ENCODE assay signal across 8 mouse cellular contexts in genomic region chr14:34372646-34373045, GRCm38 (mm10). TPM values are rescaled to one million over a fixed set of nuclear protein-coding genes. Genes with fewer than 3 reads are reported as not detected.
DNase-seq lines count a peak whose midpoint lies in the region; ATAC-seq and TF ChIP-seq lines count a peak whose summit lies in the region.

No protein-coding gene starts in this region.

- no peaks in the 10 kb centered on the region for H3K36me3 ChIP-seq in heart, postnatal 0 days (replicated peaks; ENCODE audit: control insufficient read depth, insufficient read depth, low read length)

- DNase-seq in ovary, postnatal 14 days (ENCODE audit: low spot score), result peak; percentile 59
- DNase-seq in ovary, postnatal 10 days (ENCODE audit: low spot score), result no peak
- peak; percentile 81 for DNase-seq in adrenal gland, postnatal 10 days
- DNase-seq in heart, postnatal 0 days (ENCODE audit: low spot score), result no peak
- DNase-seq in lung, adult 2 months, result peak; percentile 52
- DNase-seq in right cerebral cortex, postnatal 4 days, result peak; percentile 66
- DNase-seq in spleen, adult 12 weeks (ENCODE audit: low spot score), result no peak

- no peaks in the 10 kb centered on the region for H3K9me3 ChIP-seq in heart, postnatal 0 days (replicated peaks; ENCODE audit: control insufficient read depth, low read length)

- peak; percentile 66 for TF ChIP-seq CTCF in cortical plate, adult 2 months (IDR thresholded peaks at IDR 0.05; ENCODE audit: extremely low read depth, insufficient read depth, low read length)
- peak; percentile 84 for TF ChIP-seq CTCF in heart, postnatal 0 days (IDR thresholded peaks at IDR 0.05; ENCODE audit: low read depth)
- TF ChIP-seq CTCF in lung, adult 2 months (IDR thresholded peaks at IDR 0.05; ENCODE audit: insufficient read depth, low read length), result peak; percentile 65

- H3K4me1 ChIP-seq in cortical plate, adult 2 months (ENCODE audit: control insufficient read depth, insufficient read depth, low read length), result no peaks in the 10 kb centered on the region
- H3K4me1 ChIP-seq in heart, postnatal 0 days (ENCODE audit: control insufficient read depth, insufficient read depth), result no peaks in the 10 kb centered on the region
- H3K4me1 ChIP-seq in lung, adult 2 months (ENCODE audit: control insufficient read depth, insufficient read depth, low read length), result peaks cover 3% of the 10 kb centered on the region; the same call in 1 of the 2 replicates

- peak; percentile 25; the same call in 1 of the 2 replicates for ATAC-seq in heart, postnatal 0 days (ENCODE audit: insufficient read depth, low read depth)

- H3K27ac ChIP-seq in cortical plate, adult 2 months (ENCODE audit: insufficient read depth, low read length), result no peak overlapping the region
- no peak overlapping the region for H3K27ac ChIP-seq in heart, postnatal 0 days (ENCODE audit: low read depth)

- no peak overlapping the region for H3K4me3 ChIP-seq in cortical plate, adult 2 months (ENCODE audit: insufficient read depth, low read length)
- H3K4me3 ChIP-seq in heart, postnatal 0 days (ENCODE audit: low read depth, low read length), result no peak overlapping the region
- H3K4me3 ChIP-seq in lung, adult 2 months (replicated peaks; ENCODE audit: extremely low read depth, low read depth, low read length), result no peak overlapping the region

- no peaks in the 10 kb centered on the region for H3K27me3 ChIP-seq in heart, postnatal 0 days (ENCODE audit: control insufficient read depth, insufficient read depth, low read length)

- WGBS in heart, postnatal 0 days, result 83% methylated on average over 6 of the region's 6 CpGs
- 88% methylated on average over 6 of the region's 6 CpGs for WGBS in lung, adult 2 months

- no peak for TF ChIP-seq POLR2A in cortical plate, adult 2 months (IDR thresholded peaks at IDR 0.05; ENCODE audit: extremely low read depth, insufficient read depth, low read length)
- TF ChIP-seq POLR2A in lung, adult 2 months (IDR thresholded peaks at IDR 0.05; ENCODE audit: borderline replicate concordance, extremely low read depth, low read depth, low read length), result no peak

- no peak overlapping the region for H3K4me2 ChIP-seq in heart, postnatal 0 days (ENCODE audit: low read depth, low read length)

- TF ChIP-seq EP300 in heart, postnatal 0 days (IDR thresholded peaks at IDR 0.05; ENCODE audit: low read depth), result no peak

- no peak overlapping the region for H3K9ac ChIP-seq in heart, postnatal 0 days (replicated peaks; ENCODE audit: low read depth, low read length)

RNA-seq across cellular contexts. Expression of gene Sncg, which starts 1.9 kb away (rescaled TPM):
- total RNA-seq in adrenal gland, postnatal 10 days (2021), result 10 to 100 TPM; 44.7 to 50.3 TPM
- polyA plus RNA-seq in cortical plate, adult 2 months (2012; rRNA removed), result 6.1 and 9.1 TPM in 2 replicates
- 0.31 and 3.1 TPM in 2 replicates for total RNA-seq in heart, postnatal 0 days (2014; rRNA removed; ENCODE audit: low replicate concordance)
- polyA plus RNA-seq in heart, postnatal 0 days (2015; fragmentation: Nextera tagmentation; extraction: Ambion mirVana), result 0.92 and 1.7 TPM in 2 replicates
- 10.1 and 10.2 TPM in 2 replicates for polyA plus RNA-seq in lung, adult 2 months (2012; rRNA removed)

RNA-seq across cellular contexts. Expression of gene Mmrn2, which starts 2.6 kb away (rescaled TPM):
- total RNA-seq in adrenal gland, postnatal 10 days (2021), result 10 to 100 TPM; 25.2 to 34.6 TPM
- 3.2 and 3.4 TPM in 2 replicates for polyA plus RNA-seq in cortical plate, adult 2 months (2012; rRNA removed)
- 41.7 and 85.7 TPM in 2 replicates for total RNA-seq in heart, postnatal 0 days (2014; rRNA removed; ENCODE audit: low replicate concordance)
- polyA plus RNA-seq in heart, postnatal 0 days (2015; fragmentation: Nextera tagmentation; extraction: Ambion mirVana), result 18.7 and 20.4 TPM in 2 replicates
- 21.9 and 22.2 TPM in 2 replicates for polyA plus RNA-seq in lung, adult 2 months (2012; rRNA removed)

RNA-seq across cellular contexts. Expression of gene Fam25c, which starts 17.4 kb away (rescaled TPM):
- total RNA-seq in adrenal gland, postnatal 10 days (2021), result 1 to 10 TPM; 2.3 to 4.2 TPM
- polyA plus RNA-seq in cortical plate, adult 2 months (2012; rRNA removed), result not detected in 2 replicates
- not detected in 2 replicates for total RNA-seq in heart, postnatal 0 days (2014; rRNA removed; ENCODE audit: low replicate concordance)
- not detected in 2 replicates for polyA plus RNA-seq in heart, postnatal 0 days (2015; fragmentation: Nextera tagmentation; extraction: Ambion mirVana)
- polyA plus RNA-seq in lung, adult 2 months (2012; rRNA removed), result 68.4 TPM in 1 of 2 replicates, not detected in the other

Comparison
In these comparisons a context has a peak if more than half of its experiments do, and no peak if none do; other contexts are left out.
1. DNase-seq: peak in ovary, postnatal 14 days (single experiment), adrenal gland, postnatal 10 days (single experiment), lung, adult 2 months (single experiment) and right cerebral cortex, postnatal 4 days (single experiment); none in ovary, postnatal 10 days (single experiment), heart, postnatal 0 days (single experiment) and spleen, adult 12 weeks (single experiment).
2. Peak in every context shown above with its lines, with median percentiles within 50 percentile points of each other: CTCF ChIP-seq.